Mouse (Mus musculus): Measurements from ENCODE around the gene Gprc5b. TPM values are rescaled to one million over a fixed set of nuclear protein-coding genes. Genes with fewer than 3 reads are reported as not detected.
A peak's percentile ranks its signal among the peaks of the same experiment; 100 is the strongest.

The Gprc5b gene
- polyA plus RNA-seq, 1 experiment = 25.0 TPM

DNA sequence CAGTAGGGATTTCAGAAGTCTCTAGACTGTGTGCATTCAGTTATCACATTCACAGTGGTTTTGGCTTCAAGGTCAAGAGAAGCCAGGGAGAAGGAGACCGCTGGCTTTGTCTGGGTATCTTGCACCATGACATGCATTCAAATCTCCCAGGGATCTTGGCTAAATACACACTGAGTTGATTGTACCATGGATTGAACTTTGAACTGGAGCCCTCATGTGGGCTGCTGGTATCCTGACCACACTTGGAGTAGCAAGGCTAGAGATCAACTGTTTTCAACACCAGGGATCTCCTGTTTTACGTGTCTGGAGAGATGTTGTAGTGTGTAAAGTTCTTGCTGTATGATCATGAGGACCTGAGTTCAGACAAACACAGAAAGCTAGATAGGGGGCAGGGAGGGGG is 4.8 kb upstream of the Gprc5b start:
- DNase-seq (ENCODE audit: low read depth) = no peak
- TF ChIP-seq POLR2A (IDR thresholded peaks at IDR 0.05; ENCODE audit: borderline replicate concordance, extremely low read depth, insufficient read depth, insufficient read length, poor library complexity, severe bottlenecking) (no peak), CTCF (IDR thresholded peaks at IDR 0.05; ENCODE audit: borderline replicate concordance, extremely low read depth, insufficient read depth, insufficient read length) (no peak)

DNA sequence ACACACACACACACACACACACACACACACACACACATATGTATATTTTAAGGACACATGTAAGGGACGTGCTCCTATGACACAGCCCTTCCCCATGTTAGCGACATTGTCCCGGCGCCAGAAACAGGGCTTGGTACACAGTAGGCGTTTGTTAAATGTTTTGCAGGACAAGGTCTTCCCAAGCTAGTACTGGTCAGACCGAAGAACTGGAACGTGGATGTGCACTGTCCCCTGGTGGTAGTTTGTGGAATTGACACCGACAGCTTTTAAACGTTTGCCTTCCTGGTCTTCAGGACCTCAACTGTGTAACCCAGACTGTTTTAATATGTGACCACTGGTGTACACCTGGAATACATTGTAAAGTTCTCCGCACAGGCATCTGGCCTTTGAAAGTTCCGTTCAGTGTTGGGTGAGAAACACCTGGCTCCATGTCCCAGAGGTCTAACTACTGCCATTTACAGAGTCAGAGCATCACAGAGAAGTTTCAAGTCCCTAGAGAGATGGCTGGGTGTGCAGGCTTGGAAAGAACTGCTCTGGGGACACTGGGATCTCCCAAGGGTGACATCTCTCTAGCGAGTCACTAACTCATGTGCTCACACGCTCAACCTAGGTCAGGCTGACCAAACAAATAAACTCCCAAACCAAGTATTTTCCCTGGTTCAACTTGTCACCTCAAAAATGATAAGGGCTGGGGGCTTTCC is 1.3 kb upstream of the Gprc5b start:
- DNase-seq (ENCODE audit: low read depth) = peak; percentile 92
- no peak for TF ChIP-seq POLR2A (IDR thresholded peaks at IDR 0.05; ENCODE audit: borderline replicate concordance, extremely low read depth, insufficient read depth, insufficient read length, poor library complexity, severe bottlenecking)
- TF ChIP-seq CTCF (IDR thresholded peaks at IDR 0.05; ENCODE audit: borderline replicate concordance, extremely low read depth, insufficient read depth, insufficient read length) = peak; percentile 97

DNA sequence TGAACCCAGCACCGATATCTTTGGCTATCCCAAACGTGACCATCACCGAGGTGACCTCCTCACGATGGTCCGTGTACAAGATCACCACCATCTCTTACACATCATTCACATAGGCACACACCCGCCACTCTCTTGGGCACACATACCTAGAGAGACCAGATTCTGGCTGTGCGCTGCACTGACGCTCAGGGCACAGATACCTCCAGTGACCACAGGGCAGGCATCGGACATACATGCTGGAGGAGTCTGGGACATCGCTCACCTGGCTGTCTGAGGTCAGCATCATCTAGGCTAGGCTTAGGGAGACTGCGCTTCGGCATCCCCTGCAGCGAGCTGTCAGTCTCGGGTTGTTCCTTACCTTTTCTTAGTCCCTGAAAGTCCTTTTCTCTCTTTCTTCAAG is 660 bp upstream of the Gprc5b start:
- DNase-seq (ENCODE audit: low read depth) = no peak
- TF ChIP-seq POLR2A (IDR thresholded peaks at IDR 0.05; ENCODE audit: borderline replicate concordance, extremely low read depth, insufficient read depth, insufficient read length, poor library complexity, severe bottlenecking) (no peak), CTCF (IDR thresholded peaks at IDR 0.05; ENCODE audit: borderline replicate concordance, extremely low read depth, insufficient read depth, insufficient read length) (no peak)

DNA sequence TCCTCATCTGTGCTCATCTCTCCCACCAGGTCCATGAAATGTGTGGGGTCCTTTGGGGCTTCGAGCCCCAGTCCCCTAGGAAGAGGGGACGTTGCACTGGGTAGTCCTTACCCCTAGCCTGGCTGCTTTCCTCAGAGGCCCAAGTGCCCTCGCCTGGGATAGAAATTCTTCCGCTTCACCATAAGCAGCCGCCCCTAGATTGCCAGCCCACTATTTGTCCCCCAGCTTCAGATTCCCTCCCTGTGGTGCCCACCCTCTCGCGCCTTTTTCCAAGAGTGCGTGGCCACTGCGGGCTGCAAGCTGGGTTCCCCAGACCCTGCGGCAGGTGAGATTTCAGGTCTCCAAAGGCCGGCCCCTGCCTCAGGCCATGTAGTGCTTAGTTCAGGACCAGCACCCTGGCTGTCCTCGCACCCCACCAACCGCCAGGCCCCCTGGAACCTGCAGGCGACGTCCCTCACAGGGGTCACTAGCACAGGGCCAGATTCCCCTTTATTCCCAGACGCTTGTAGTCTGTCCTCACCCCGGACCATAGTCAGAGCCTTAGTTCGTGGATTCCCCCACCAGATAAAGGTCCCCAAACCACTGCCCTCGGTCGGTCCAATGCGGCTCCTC is 674 bp downstream of the Gprc5b start:
- peak; percentile 59 for DNase-seq (ENCODE audit: low read depth)
- TF ChIP-seq POLR2A (IDR thresholded peaks at IDR 0.05; ENCODE audit: borderline replicate concordance, extremely low read depth, insufficient read depth, insufficient read length, poor library complexity, severe bottlenecking) = no peak
- TF ChIP-seq CTCF (IDR thresholded peaks at IDR 0.05; ENCODE audit: borderline replicate concordance, extremely low read depth, insufficient read depth, insufficient read length) = no peak

DNA sequence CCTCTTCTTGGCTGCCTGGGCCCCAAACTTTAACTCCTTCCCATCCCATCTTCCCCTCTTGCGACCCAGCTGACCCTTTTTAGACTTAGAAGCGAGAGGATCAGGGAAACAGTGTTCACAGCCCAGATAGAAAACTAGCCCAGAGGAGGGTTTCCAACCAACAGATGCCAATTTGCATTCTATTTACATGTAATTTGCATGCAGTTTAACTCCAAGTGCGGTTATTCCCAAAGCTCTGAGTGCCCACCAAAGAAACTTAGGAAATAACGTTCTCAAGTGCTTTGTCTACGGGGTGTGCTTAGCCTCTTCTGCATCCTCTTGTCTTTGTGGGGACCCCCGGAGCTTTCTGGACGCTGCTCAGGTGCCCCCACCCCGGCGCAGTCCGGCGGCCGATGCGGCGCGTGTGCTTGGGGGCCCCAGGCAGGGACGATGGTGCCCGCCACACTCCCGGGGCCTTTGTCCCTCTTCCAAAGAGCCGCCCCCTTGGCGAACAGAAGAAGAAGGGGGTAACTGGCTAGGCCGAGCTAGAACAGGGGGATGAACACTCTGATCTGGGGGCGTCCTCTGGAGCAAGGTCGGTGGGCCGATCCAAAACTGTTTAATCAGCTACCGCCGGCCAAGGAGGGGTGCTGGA is 1.3 kb downstream of the Gprc5b start:
- DNase-seq (ENCODE audit: low read depth) = peak; percentile 85
- TF ChIP-seq CTCF (IDR thresholded peaks at IDR 0.05; ENCODE audit: borderline replicate concordance, extremely low read depth, insufficient read depth, insufficient read length) (no peak), POLR2A (IDR thresholded peaks at IDR 0.05; ENCODE audit: borderline replicate concordance, extremely low read depth, insufficient read depth, insufficient read length, poor library complexity, severe bottlenecking) (no peak)

DNA sequence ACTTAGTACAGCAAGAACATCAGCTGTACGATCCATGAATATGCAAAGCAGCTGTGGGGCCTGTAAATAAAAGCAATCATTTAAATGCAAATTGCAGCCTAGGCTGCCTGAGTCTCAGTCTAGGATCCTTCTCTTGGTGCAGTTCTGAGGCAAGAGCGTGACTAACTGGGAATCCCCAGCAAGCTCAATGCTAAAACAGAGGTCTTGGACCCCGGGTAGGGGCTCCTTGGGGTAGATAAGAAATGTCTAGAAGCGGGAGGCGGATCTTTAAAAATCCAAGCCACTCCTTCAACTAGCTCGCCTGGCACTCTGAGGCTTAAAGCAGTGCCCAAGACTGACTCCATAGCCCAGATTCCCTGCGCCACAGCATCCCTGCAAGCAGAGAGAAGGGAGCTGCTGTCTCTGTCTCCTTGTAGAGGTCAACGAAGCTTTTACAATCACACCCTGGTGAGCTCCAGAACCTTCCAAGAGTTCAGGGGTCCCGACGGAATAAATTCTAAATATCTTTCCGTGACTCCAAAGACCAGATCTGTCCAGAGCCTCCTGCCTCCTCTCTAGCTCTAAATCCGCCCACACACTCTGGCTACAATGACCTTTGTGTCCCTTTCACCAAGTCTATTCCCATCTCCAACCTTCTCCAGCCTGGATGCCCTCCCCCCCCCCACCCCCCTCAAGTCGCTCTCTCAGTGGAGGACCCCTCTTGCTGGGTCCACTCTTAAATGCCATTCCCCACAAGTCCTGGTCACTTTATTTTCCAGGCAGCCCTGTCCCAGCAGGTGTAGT is 2.2 kb downstream of the Gprc5b start:
- DNase-seq (ENCODE audit: low read depth) = peak; percentile 90

DNA sequence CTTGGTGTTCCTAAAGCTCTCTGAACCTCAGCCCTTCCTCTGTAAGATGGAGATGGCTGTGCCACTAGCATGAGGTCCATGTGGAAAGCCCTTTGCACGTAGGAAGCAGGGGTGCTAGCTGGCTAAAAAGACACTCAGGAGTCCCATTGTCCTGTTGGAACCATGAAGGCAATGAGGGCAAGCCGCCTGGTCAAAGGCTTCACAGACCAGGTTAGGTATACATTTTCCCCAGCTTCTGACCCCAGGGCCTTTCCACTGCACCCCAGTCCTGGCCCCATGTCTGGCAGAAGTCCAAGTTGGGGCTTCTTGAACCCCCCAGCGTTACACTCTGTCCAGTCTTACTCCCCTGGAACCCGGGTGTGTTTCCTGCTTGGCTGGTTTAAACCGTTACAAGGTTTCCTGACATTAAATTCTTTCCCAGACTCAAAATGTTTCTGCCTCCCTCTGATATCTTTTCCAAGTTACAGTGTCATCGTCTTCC is 2.9 kb downstream of the Gprc5b start:
- DNase-seq (ENCODE audit: low read depth) = no peak
- no peak for TF ChIP-seq CTCF (IDR thresholded peaks at IDR 0.05; ENCODE audit: borderline replicate concordance, extremely low read depth, insufficient read depth, insufficient read length)
- TF ChIP-seq POLR2A (IDR thresholded peaks at IDR 0.05; ENCODE audit: borderline replicate concordance, extremely low read depth, insufficient read depth, insufficient read length, poor library complexity, severe bottlenecking) = no peak

More for the DNA sequence above, 2.2 kb downstream of the Gprc5b start:
- no peak for TF ChIP-seq CTCF (IDR thresholded peaks at IDR 0.05; ENCODE audit: borderline replicate concordance, extremely low read depth, insufficient read depth, insufficient read length)
- TF ChIP-seq POLR2A (IDR thresholded peaks at IDR 0.05; ENCODE audit: borderline replicate concordance, extremely low read depth, insufficient read depth, insufficient read length, poor library complexity, severe bottlenecking) = no peak

DNA sequence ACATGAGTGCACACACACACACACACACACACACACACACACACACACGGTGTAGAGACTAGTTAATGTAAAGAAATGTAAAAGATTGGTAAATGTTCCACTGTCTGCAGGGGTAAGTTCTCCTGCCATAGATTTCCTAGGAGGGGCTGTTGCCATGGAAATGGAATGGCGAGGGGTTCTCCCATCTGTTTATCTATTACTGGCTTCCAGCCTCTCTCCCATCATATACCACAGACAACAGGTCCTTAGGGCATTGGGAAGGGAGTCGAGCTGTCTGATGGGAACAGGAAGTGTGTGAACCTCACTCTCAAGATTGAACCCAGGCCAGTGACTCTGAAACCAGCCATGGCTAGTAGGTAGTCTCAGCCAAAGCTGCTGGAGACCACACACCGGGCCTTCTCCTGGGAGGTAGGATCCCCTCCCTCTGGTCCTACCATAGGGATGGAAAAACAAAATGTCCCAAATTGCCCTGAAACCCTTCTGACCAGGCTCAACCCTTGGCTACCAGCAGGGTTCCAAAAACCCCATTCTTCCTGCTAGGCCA is 3.6 kb downstream of the Gprc5b start:
- DNase-seq (ENCODE audit: low read depth) = peak; percentile 72
- TF ChIP-seq POLR2A (IDR thresholded peaks at IDR 0.05; ENCODE audit: borderline replicate concordance, extremely low read depth, insufficient read depth, insufficient read length, poor library complexity, severe bottlenecking) (no peak), CTCF (IDR thresholded peaks at IDR 0.05; ENCODE audit: borderline replicate concordance, extremely low read depth, insufficient read depth, insufficient read length) (no peak)

DNA sequence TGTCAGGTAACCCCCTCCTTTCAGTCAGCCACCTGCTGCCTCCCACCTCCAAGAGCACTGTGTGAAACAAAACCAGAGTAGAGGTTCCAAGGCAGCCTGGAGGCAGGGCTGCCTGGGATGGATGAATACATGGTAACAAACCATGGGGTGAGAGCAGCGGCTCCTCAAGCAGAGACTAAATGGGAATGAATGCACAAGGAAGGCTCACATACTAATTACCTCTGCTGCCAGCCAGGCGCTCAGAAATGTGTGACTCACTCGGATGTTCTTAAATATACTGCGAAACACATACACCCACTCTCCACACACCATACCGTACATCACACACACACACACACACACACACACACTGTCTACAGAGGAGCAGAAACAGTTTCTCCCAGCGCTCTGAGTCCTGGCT is 4.7 kb downstream of the Gprc5b start:
- no peak for TF ChIP-seq CTCF (IDR thresholded peaks at IDR 0.05; ENCODE audit: borderline replicate concordance, extremely low read depth, insufficient read depth, insufficient read length)
- peak; percentile 85 for DNase-seq (ENCODE audit: low read depth)

DNA sequence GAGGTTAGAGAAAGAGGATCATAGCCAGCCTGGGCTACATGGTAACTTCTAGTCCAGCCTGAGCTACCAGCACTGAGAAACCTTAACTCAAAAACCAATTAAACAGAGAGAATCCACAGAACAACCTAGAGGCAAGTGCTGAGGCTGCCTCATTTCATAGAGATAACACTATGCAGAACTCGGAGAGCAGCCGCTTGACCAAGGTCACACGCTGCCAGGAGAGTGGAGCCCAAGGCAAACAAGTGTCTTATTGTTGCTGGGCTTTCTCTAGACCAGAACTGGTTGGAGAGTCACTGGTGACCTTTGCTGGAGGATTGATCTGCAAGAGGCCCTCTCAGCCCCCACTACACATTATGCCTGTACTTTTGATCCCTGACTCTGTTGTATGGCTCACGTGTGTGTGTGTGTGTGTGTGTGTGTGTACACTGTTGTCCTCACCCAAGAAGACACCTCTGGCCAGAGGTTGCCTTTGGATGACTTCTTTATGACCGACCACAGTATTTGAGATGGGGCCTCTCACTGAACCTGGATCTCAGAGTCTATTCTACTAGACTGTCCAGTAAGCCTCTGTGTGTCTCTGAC is 5.6 kb downstream of the Gprc5b start:
- TF ChIP-seq POLR2A (IDR thresholded peaks at IDR 0.05; ENCODE audit: borderline replicate concordance, extremely low read depth, insufficient read depth, insufficient read length, poor library complexity, severe bottlenecking) = no peak
- no peak for TF ChIP-seq CTCF (IDR thresholded peaks at IDR 0.05; ENCODE audit: borderline replicate concordance, extremely low read depth, insufficient read depth, insufficient read length)
- no peak for DNase-seq (ENCODE audit: low read depth)
